Mouse (Mus musculus): Measurements from ENCODE around the gene Tmem205. TPM values are rescaled to one million over a fixed set of nuclear protein-coding genes. Genes with fewer than 3 reads are reported as not detected.

The Tmem205 gene
- polyA plus RNA-seq (2015; fragmentation: Nextera tagmentation; extraction: Ambion mirVana): 68.5 and 78.3 TPM in 2 replicates

DNA sequence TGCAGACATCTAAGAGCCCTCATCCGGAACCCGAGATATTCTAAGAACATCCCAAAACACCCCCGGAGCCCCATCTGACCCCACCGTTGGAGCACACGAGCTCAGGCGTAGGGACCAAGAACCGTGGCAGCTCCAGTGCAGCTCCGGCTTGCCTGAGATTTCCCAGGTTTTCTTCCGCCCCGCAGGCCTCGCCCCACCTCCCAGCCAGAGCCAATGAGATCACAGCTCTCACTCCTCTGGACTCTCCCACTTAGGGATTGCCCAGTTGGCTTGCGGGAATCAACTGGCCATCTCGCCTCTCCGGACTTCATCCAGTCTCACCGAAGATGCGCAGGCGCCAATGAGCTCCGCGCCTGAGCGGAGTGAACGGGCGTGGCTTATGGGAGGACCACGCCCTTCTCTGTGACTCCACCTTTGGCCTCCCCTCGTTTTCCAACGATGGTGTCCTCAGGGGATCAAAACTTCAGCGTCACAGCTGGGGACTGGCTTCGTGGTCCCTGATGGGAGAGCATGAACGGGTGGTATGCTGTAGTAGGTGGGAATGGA is at the start of gene Tmem205, which contains the start of gene Ccdc159:
Gene Tmem205 (minus strand): TSS at position 349 of the 546 bp plus-strand sequence.
Gene Ccdc159 (plus strand): TSS at position 264 of the 546 bp plus-strand sequence.

DNA sequence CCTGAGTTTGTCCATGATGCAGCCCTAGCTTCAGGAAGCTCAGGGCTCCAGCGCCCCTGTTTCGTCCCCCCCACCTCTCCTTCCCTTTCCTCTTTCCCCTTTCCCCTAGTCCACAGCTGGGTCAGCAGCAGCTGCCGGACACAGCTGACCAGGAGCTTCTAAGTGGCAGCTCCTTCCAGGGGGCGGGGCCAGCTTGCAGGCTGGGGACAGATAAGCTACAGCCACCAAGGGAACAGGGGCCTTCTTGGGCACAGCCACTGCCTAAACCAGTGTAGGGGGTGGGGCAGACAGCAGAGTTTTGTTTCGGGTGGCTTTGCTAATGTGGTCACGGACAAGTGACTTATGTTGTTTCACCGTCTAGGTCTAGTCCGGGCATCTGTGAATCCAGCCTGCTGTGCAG is 36.1 kb upstream of the Tmem205 start, which contains the start of gene Epor:
Gene Epor (minus strand): TSS at position 90 of the 400 bp plus-strand sequence.

DNA sequence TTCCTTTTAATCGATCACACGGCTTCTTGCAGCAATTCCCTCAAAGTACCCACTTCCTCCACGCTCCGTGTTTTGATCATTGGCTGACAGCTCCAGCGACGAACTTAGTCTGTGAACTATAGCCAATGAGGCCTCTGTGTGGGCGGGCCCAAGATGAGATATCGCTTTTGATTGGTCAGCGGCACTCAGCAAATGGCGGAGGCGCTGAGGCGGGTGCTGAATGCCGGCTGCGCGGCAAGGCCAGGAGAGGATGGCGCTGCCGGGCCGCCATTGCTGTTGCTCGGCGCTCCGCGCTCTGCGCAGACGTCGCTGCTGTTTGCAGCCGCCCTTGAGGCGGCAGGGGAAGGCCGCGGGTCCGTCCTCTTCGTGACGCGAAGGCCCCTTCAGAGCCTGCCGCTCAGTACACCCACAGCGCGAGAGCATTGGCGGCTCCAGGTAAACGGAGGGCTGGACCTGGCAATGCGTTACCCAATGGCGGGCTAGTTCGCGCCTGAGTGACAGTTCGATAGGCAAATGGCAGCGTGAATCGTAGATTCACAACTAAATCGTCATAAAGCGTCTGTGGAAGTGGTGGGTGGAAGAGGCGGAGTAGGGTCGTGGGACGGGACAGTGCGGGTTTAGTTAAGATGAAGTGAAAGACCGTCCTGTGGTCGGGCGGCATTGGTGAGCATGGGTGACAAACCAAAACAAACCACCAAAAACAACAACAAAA is 28.4 kb upstream of the Tmem205 start, which contains the start of gene Swsap1:
Gene Swsap1 (plus strand): TSS at position 186 of the 712 bp plus-strand sequence.

DNA sequence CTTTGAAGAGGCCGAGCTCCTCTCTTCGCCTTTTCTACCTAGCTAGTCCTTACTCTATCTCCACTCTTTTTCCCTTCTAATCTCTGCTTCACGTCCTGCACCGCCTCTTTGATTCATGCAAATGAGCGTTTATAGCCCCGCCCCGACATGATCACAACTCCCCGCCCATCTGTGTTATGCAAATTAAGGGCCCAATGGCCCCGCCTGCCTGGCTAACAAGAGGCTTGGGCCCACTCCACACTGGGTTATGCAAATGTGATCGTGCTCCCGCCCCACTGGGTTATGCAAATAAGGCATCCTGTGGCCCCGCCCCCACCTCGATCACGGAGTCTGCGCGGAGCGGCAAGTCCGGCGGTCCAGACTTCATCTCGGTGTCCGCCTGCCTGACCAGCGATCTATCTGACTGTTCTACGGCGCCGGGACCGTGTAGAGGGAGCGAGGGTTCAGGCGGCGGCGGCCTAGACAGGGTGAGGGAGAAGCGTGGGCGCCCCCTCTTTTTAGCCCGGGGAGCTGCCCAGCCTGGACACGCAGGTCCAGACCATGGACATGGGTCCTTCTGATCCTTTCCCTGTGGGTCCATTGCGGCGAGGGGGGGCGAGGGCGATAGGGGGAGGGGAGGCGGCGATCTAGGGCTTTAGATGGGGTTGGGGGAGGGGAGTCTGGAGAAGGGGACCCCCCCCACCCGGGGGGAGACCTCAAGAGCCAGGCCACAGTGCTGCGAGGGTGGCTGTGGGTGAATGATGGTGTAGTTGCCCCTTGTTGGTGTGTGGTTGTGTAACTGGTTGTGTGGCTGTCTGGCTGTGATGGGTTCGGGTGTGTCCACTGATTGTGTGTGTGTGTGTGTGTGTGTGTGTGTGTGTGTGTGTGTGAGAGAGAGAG is 9.6 kb upstream of the Tmem205 start, which contains the start of gene Plppr2:
Gene Plppr2 (plus strand): TSS at position 342 of the 879 bp plus-strand sequence.

DNA sequence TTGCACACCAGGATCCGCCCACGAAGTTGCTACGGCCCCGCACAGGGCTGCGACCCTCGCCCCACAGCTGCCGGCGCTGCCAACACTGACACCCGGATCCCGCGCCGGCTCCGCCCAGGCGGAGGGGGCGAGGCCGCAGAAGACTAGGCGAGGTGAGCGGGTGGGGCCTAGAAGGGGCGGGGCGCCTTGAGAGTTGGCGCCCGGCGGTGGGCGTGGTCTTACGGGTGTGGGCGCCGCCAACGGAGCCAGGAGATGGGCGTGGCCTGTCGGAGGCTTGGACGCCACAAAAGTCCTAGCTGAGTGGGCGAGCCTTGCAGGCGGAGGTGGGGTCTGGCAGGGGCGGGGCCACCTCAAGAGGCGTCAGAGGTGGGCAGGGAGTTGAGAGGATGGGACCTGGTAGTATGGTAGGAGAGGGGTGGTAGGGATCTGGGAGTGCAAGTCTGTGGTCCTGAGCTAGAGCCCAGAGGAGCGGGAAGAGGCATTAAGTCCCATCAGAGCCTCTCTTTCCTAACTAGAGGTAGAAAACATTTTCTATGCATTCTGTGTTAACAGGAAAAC is 9.2 kb downstream of the Tmem205 start, which contains the start of gene Rab3d:
Gene Rab3d (minus strand): TSS at position 158 of the 558 bp plus-strand sequence.

Other genes with a start within 250 kb of the Tmem205 start
- 73.5 and 118 TPM in 2 replicates for gene Ldlr, start 204.1 kb downstream of the Tmem205 start, polyA plus RNA-seq (2015; fragmentation: Nextera tagmentation; extraction: Ambion mirVana)
- gene Spc24, start 167.3 kb downstream of the Tmem205 start, polyA plus RNA-seq (2015; fragmentation: Nextera tagmentation; extraction: Ambion mirVana): 19.5 and 26.9 TPM in 2 replicates
- gene Kank2, start 128.8 kb downstream of the Tmem205 start, polyA plus RNA-seq (2015; fragmentation: Nextera tagmentation; extraction: Ambion mirVana): 25.4 and 28.8 TPM in 2 replicates
- gene Angptl8, start 92.0 kb downstream of the Tmem205 start, polyA plus RNA-seq (2015; fragmentation: Nextera tagmentation; extraction: Ambion mirVana): 0.44 and 0.45 TPM in 2 replicates
- 22.3 and 25.4 TPM in 2 replicates for gene Dock6, start 74.9 kb downstream of the Tmem205 start, polyA plus RNA-seq (2015; fragmentation: Nextera tagmentation; extraction: Ambion mirVana)
- gene Rab3d, start 9.4 kb downstream of the Tmem205 start, polyA plus RNA-seq (2015; fragmentation: Nextera tagmentation; extraction: Ambion mirVana): 25.2 and 33.9 TPM in 2 replicates
- gene Ccdc159, start 85 bp downstream of the Tmem205 start, polyA plus RNA-seq (2015; fragmentation: Nextera tagmentation; extraction: Ambion mirVana): 1.6 and 2.0 TPM in 2 replicates
- gene Plppr2, start 9.5 kb upstream of the Tmem205 start, polyA plus RNA-seq (2015; fragmentation: Nextera tagmentation; extraction: Ambion mirVana): 4.0 and 4.3 TPM in 2 replicates
- gene Swsap1, start 28.2 kb upstream of the Tmem205 start, polyA plus RNA-seq (2015; fragmentation: Nextera tagmentation; extraction: Ambion mirVana): 3.4 TPM in 2 replicates
- 2.1 and 2.6 TPM in 2 replicates for gene Epor, start 36.0 kb upstream of the Tmem205 start, polyA plus RNA-seq (2015; fragmentation: Nextera tagmentation; extraction: Ambion mirVana)
- gene Rgl3, start 61.9 kb upstream of the Tmem205 start, polyA plus RNA-seq (2015; fragmentation: Nextera tagmentation; extraction: Ambion mirVana): 2.9 and 4.9 TPM in 2 replicates
- not detected in 2 replicates for gene Ccdc151, start 75.1 kb upstream of the Tmem205 start, polyA plus RNA-seq (2015; fragmentation: Nextera tagmentation; extraction: Ambion mirVana)
- gene Prkcsh, start 75.2 kb upstream of the Tmem205 start, polyA plus RNA-seq (2015; fragmentation: Nextera tagmentation; extraction: Ambion mirVana): 47.2 and 48.7 TPM in 2 replicates
- 0.05 TPM in 1 of 2 replicates, not detected in the other for gene Elavl3, start 124.5 kb upstream of the Tmem205 start, polyA plus RNA-seq (2015; fragmentation: Nextera tagmentation; extraction: Ambion mirVana)
- not detected in 2 replicates for gene Gm49318, start 143.7 kb upstream of the Tmem205 start, polyA plus RNA-seq (2015; fragmentation: Nextera tagmentation; extraction: Ambion mirVana)
- 6.1 and 8.0 TPM in 2 replicates for gene Zfp653, start 143.8 kb upstream of the Tmem205 start, polyA plus RNA-seq (2015; fragmentation: Nextera tagmentation; extraction: Ambion mirVana)
- 39.5 and 42.3 TPM in 2 replicates for gene Ecsit, start 157.9 kb upstream of the Tmem205 start, polyA plus RNA-seq (2015; fragmentation: Nextera tagmentation; extraction: Ambion mirVana)
- 4,929 and 6,173 TPM in 2 replicates for gene Cnn1, start 171.7 kb upstream of the Tmem205 start, polyA plus RNA-seq (2015; fragmentation: Nextera tagmentation; extraction: Ambion mirVana)
- gene Elof1, start 189.6 kb upstream of the Tmem205 start, polyA plus RNA-seq (2015; fragmentation: Nextera tagmentation; extraction: Ambion mirVana): 93.8 and 101 TPM in 2 replicates
- 9.1 and 9.8 TPM in 2 replicates for gene Acp5, start 208.2 kb upstream of the Tmem205 start, polyA plus RNA-seq (2015; fragmentation: Nextera tagmentation; extraction: Ambion mirVana)
- gene Pigyl, start 229.3 kb upstream of the Tmem205 start, polyA plus RNA-seq (2015; fragmentation: Nextera tagmentation; extraction: Ambion mirVana): 85.8 and 88.4 TPM in 2 replicates